Comparison of ENCODE assay signal across 18 mouse cellular contexts in the genomic region with DNA sequence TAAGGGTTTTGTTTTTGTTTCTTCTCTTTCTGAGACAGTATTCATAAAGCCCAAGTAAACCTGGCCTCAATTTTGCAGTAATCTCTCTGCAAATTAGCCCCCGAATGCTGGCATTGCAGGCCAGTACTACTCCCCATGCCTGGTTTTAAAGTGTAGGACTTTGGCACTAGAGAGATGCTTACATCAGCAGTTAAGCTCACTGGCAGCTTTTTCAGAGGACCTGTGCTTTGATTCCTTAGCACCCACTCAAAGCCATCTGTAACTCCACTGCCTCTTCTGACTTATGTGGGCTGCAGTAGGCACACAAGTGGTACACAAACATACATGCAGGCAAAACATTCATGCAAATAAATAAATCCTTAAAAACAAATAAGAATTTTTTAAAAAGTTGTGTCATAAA. TPM values are rescaled to one million over a fixed set of nuclear protein-coding genes. Genes with fewer than 3 reads are reported as not detected.
DNase-seq lines count a peak whose midpoint lies in the region; TF ChIP-seq lines count a peak whose summit lies in the region.
"Had no signal": no experiment of that assay in that cellular context is flagged by ENCODE, and none has a peak within 500 bp of the region (broad histone marks: within the 10 kb centered on the region; RNA-seq: fewer than 3 reads in every experiment).

No protein-coding gene starts in this region.

- no peak overlapping the region for H3K4me3 ChIP-seq in kidney, adult 2 months (ENCODE audit: insufficient read depth, low read depth, low read length)
- H3K4me3 ChIP-seq: embryonic facial prominence, embryonic 10.5 days; forebrain, embryonic 13.5 days; heart, embryonic 13.5 days had no signal

- H3K27ac ChIP-seq in kidney, adult 2 months (ENCODE audit: insufficient read depth, low read depth, low read length) = peak overlapping the region; percentile 96
- H3K27ac ChIP-seq: embryonic facial prominence, embryonic 10.5 days; forebrain, embryonic 13.5 days; heart, embryonic 13.5 days had no signal

- peaks cover 4% of the 10 kb centered on the region for H3K36me3 ChIP-seq in kidney, adult 2 months (ENCODE audit: control insufficient read depth, insufficient read depth, low read length)

- no peaks in the 10 kb centered on the region for H3K27me3 ChIP-seq in kidney, adult 2 months (replicated peaks; ENCODE audit: control insufficient read depth, insufficient read depth, low read length)
- H3K27me3 ChIP-seq: CH12.LX; forebrain, embryonic 13.5 days; heart, embryonic 13.5 days; Patski had no signal

- 63% methylated on average over 1 of the region's 1 CpGs for WGBS in kidney, adult 2 months

- TF ChIP-seq POLR2A in kidney, adult 2 months (IDR thresholded peaks at IDR 0.05; ENCODE audit: low read depth, low read length) = no peak

- peak; percentile 74 for DNase-seq in kidney, adult 2 months
- no peak for DNase-seq in kidney, adult 18-20 months
- DNase-seq in layer of hippocampus, adult 11-12 months (ENCODE audit: low spot score) = peak; percentile 14
- no peak for DNase-seq in layer of hippocampus, postnatal 25 days (ENCODE audit: extremely low spot score in 1 of 2, low spot score in 1 of 2)
- peak; percentile 31 for DNase-seq in right cerebral cortex, adult 18-20 months
- DNase-seq in right cerebral cortex, postnatal 14 days = no peak
- DNase-seq: adrenal gland, postnatal 14 days; cerebellum, adult 18-20 months; cerebellum, adult 9-11 months; forebrain, postnatal 0 days; gastrocnemius, postnatal 36 days; heart, adult 11 months; heart, postnatal 36 days had no signal

- peaks cover 15% of the 10 kb centered on the region for H3K4me1 ChIP-seq in kidney, adult 2 months (ENCODE audit: control insufficient read depth, insufficient read depth, low read length)
- H3K4me1 ChIP-seq: forebrain, embryonic 13.5 days had no signal

- TF ChIP-seq CTCF in kidney, adult 2 months (conservative IDR thresholded peaks at IDR 0.05; ENCODE audit: insufficient read depth, insufficient read length, low read depth, low read length) = no peak

RNA-seq across cellular contexts. Expression of gene Phf20, which starts 55.0 kb away (rescaled TPM):
- 14.6 and 16.3 TPM in 2 replicates for polyA plus RNA-seq in kidney, adult 2 months (2012; rRNA removed)
- 10 to 100 TPM; 80.3 to 82.7 TPM for total RNA-seq in layer of hippocampus, postnatal 25 days (2021)

Comparison
In these comparisons a context has a peak if more than half of its experiments do, and no peak if none do; other contexts are left out.
1. DNase-seq: peak in kidney, adult 2 months (single experiment), layer of hippocampus, adult 11-12 months (single experiment) and right cerebral cortex, adult 18-20 months (single experiment); none in kidney, adult 18-20 months (single experiment), layer of hippocampus, postnatal 25 days (0 of 2) and right cerebral cortex, postnatal 14 days (single experiment).